Mouse (Mus musculus) embryonic facial prominence, embryonic 11.5 days (tissue): Measurements from ENCODE around the gene Trafd1. TPM values are rescaled to one million over a fixed set of nuclear protein-coding genes. Genes with fewer than 3 reads are reported as not detected.
"Not testable (repeated sequence)": the region's sequence is repeated elsewhere in the genome, so short reads cannot be mapped to it uniquely, and the experiment has no call there.

Source experiments
- ATAC-seq: fragments of 200-750 bp; cut with Nextera tagmentation; replicated peaks from 2 replicates; pipeline ENCODE4 v1.8.0; 2017; ENCODE audit warnings: low read depth; ENCODE audit not compliant: insufficient number of reproducible peaks, low FRiP score, low TSS enrichment
- DNase-seq: peaks from one replicate; pipeline ENCODE4 v3.0.0-alpha.2; 2015; ENCODE audit warnings: low spot score
- H3K27ac ChIP-seq: fragments of 300-500 bp; sonication (generic); replicated peaks from 2 replicates; pipeline ENCODE4 v1.5.1; 2014; ENCODE audit warnings: mild to moderate bottlenecking, low read depth, low read length, control low read depth
- H3K27me3 ChIP-seq: fragments of 300-500 bp; sonication (generic); 2 replicates; pipeline ENCODE4 v1.6.1; 2014; ENCODE audit warnings: mild to moderate bottlenecking, low read length, moderate library complexity, mixed read lengths; ENCODE audit not compliant: control insufficient read depth, insufficient read depth
- H3K36me3 ChIP-seq: fragments of 300-500 bp; sonication (generic); replicated peaks from 2 replicates; pipeline ENCODE4 v1.6.1; 2014; ENCODE audit warnings: low read depth, mild to moderate bottlenecking, low read length, moderate library complexity, mixed read lengths; ENCODE audit not compliant: control insufficient read depth, insufficient read depth
- H3K4me1 ChIP-seq: fragments of 300-500 bp; sonication (generic); 2 replicates; pipeline ENCODE4 v1.6.1; 2014; ENCODE audit warnings: low read length, mixed read lengths; ENCODE audit not compliant: control insufficient read depth, insufficient read depth
- H3K4me2 ChIP-seq: fragments of 300-500 bp; sonication (generic); 2 replicates; pipeline ENCODE4 v1.6.1; 2014; ENCODE audit warnings: low read depth, mild to moderate bottlenecking, control low read depth, low read length, moderate library complexity
- H3K4me3 ChIP-seq: fragments of 300-500 bp; sonication (generic); 2 replicates; pipeline ENCODE4 v1.5.1; 2014; ENCODE audit warnings: low read depth, low read length, control low read depth
- H3K9ac ChIP-seq: fragments of 300-500 bp; sonication (generic); replicated peaks from 2 replicates; pipeline ENCODE4 v1.6.1; 2014; ENCODE audit warnings: mild to moderate bottlenecking, control low read depth, low read length
- H3K9me3 ChIP-seq: fragments of 300-500 bp; sonication (generic); replicated peaks from 2 replicates; pipeline ENCODE4 v1.6.1; 2016; ENCODE audit warnings: mild to moderate bottlenecking, low read length, inconsistent platforms, mixed read lengths; ENCODE audit not compliant: control insufficient read depth
- WGBS: fragments of 180-500 bp; shearing (Covaris S2); extraction: QIAGEN DNeasy Blood & Tissue Kit; methylation state at CpG from one replicate; pipeline ENCODE4 v1.1.7; 2014; 5-methylcytosine and 5-hydroxymethylcytosine counted together
- polyA plus RNA-seq: library from polyadenylated mRNA; unstranded; fragments of >200 nt; fragmentation: Nextera tagmentation; extraction: Ambion mirVana; gene quantifications from 2 replicates; pipeline ENCODE4 v1.2.1, GENCODE M21; 2014

The Trafd1 gene
- polyA plus RNA-seq, 1 experiment from 2014 or later, result 62.1 TPM

- Histone ChIP-seq H3K9me3 (no peaks in the 10 kb centered on the region), H3K4me1 (no peaks in the 10 kb centered on the region), H3K4me3 (no peak overlapping the region), H3K27ac (no peak overlapping the region), H3K27me3 (no peaks in the 10 kb centered on the region), H3K9ac (no peak overlapping the region), H3K36me3 (peaks cover 15% of the 10 kb centered on the region), H3K4me2 (no peak overlapping the region)
- 85% methylated on average over 4 of the region's 4 CpGs for WGBS
- ATAC-seq (no peak), DNase-seq (no peak)
Measured at GRCm38 (mm10) chr5:121335426-121335825, 50.0 kb downstream of the Trafd1 start.

- Histone ChIP-seq H3K36me3 (peaks cover 15% of the 10 kb centered on the region), H3K27ac (no peak overlapping the region), H3K9me3 (no peaks in the 10 kb centered on the region), H3K4me1 (no peaks in the 10 kb centered on the region), H3K27me3 (no peaks in the 10 kb centered on the region), H3K4me2 (no peak overlapping the region), H3K9ac (no peak overlapping the region), H3K4me3 (no peak overlapping the region)
- ATAC-seq (no peak), DNase-seq (no peak)
- 82% methylated on average over 5 of the region's 5 CpGs for WGBS
Measured at GRCm38 (mm10) chr5:121334454-121334853, 51.0 kb downstream of the Trafd1 start.

GRCm38 (mm10) chr5:121333976-121334375, 51.5 kb downstream of the Trafd1 start:
- DNase-seq (no peak), ATAC-seq (no peak)
- WGBS, result 91% methylated on average over 9 of the region's 9 CpGs
- H3K4me2 ChIP-seq, result no peak overlapping the region
- H3K4me3 ChIP-seq, result no peak overlapping the region
- H3K27me3 ChIP-seq, result no peaks in the 10 kb centered on the region
- no peak overlapping the region for H3K27ac ChIP-seq
- no peak overlapping the region for H3K9ac ChIP-seq
- H3K4me1 ChIP-seq, result no peaks in the 10 kb centered on the region
- H3K36me3 ChIP-seq, result peaks cover 15% of the 10 kb centered on the region
- no peaks in the 10 kb centered on the region for H3K9me3 ChIP-seq

DNA sequence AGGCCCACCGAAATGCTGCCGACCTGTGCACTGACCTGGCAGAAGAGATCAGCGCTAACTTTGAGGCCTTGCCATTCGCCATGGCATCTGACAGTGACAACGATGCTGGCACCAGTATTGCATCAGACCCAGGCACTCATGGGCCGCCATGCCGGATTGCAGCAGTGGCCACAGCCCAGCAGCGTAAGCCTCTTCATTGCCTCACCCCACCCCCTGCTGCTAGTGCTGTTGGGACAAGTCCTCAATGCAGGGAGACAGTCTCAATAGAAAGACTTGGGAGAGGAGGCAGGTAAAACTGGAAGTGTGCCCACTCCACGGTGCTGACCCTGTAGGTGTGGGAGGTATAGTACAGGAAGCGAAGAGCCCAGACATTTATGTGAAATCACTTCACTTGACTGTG, 53.7 kb downstream of the Trafd1 start:
- no peak overlapping the region for H3K27ac ChIP-seq
- H3K9ac ChIP-seq, result no peak overlapping the region
- ATAC-seq (no peak), DNase-seq (no peak)
- H3K9me3 ChIP-seq, result no peaks in the 10 kb centered on the region
- H3K4me1 ChIP-seq, result no peaks in the 10 kb centered on the region
- WGBS, result 97% methylated on average over 10 of the region's 10 CpGs
- no peaks in the 10 kb centered on the region for H3K27me3 ChIP-seq
- peaks cover 12% of the 10 kb centered on the region for H3K36me3 ChIP-seq
- no peak overlapping the region for H3K4me3 ChIP-seq
- no peak overlapping the region for H3K4me2 ChIP-seq

DNA sequence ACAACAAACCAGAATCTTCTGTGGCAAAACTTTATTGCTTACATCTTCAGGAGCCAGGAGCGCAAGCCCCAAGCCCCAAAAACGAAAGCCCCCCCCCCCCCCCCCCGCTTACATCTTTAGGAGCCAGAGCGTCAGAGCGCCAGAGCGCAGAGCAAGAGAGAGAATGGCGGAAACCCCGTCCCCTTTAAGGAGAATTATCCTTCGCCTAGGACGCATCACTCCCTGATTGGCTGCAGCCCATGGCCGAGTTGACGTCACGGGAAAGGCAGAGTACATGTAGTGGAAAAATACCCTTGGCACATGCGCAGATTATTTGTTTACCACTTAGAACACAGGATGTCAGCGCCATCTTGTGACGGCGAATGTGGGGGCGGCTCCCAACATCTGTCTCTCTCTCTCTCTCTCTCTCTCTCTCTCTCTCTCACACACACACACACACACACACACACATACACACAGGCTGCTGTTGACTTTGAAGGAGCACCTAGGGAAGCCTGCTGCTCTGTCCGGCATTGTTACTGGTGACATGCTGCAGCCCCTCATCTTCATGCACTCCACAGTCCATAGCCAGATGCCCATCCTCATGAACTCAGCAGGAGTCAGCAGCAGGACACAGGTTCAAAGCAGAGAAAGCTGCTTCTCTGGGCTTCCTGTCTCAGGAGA, 55.1 kb downstream of the Trafd1 start:
- ATAC-seq, DNase-seq, H3K27ac ChIP-seq, H3K4me2 ChIP-seq, H3K4me3 ChIP-seq, H3K9me3 ChIP-seq, H3K4me1 ChIP-seq, H3K27me3 ChIP-seq: not testable (repeated sequence)
- Histone ChIP-seq H3K36me3 (peaks cover 12% of the 10 kb centered on the region), H3K9ac (peak overlapping the region; percentile 22)
- WGBS, result 73% methylated on average over 10 of the region's 19 CpGs

GRCm38 (mm10) chr5:121329333-121330058, 55.9 kb downstream of the Trafd1 start:
- Histone ChIP-seq H3K4me3 (peak overlapping the region; percentile 8; the same call in 1 of the 2 replicates), H3K36me3 (peaks cover 14% of the 10 kb centered on the region), H3K27ac (no peak overlapping the region), H3K27me3 (no peaks in the 10 kb centered on the region), H3K4me2 (peak overlapping the region; percentile 10; the same call in 1 of the 2 replicates), H3K9me3 (no peaks in the 10 kb centered on the region), H3K9ac (peak overlapping the region; percentile 34), H3K4me1 (no peaks in the 10 kb centered on the region)
- DNase-seq (no peak), ATAC-seq (no peak)
- WGBS, result 85% methylated on average over 11 of the region's 11 CpGs

GRCm38 (mm10) chr5:121326079-121326805, 59.2 kb downstream of the Trafd1 start:
- 88% methylated on average over 14 of the region's 14 CpGs for WGBS
- ATAC-seq, result no peak
- no peak overlapping the region for H3K4me3 ChIP-seq
- H3K4me2 ChIP-seq, result no peak overlapping the region
- H3K4me1 ChIP-seq, result no peaks in the 10 kb centered on the region
- no peak for DNase-seq
- H3K27me3 ChIP-seq, result no peaks in the 10 kb centered on the region
- peaks cover 12% of the 10 kb centered on the region for H3K36me3 ChIP-seq
- H3K27ac ChIP-seq, result no peak overlapping the region
- no peak overlapping the region for H3K9ac ChIP-seq
- H3K9me3 ChIP-seq, result no peaks in the 10 kb centered on the region
